In the genomic region with DNA sequence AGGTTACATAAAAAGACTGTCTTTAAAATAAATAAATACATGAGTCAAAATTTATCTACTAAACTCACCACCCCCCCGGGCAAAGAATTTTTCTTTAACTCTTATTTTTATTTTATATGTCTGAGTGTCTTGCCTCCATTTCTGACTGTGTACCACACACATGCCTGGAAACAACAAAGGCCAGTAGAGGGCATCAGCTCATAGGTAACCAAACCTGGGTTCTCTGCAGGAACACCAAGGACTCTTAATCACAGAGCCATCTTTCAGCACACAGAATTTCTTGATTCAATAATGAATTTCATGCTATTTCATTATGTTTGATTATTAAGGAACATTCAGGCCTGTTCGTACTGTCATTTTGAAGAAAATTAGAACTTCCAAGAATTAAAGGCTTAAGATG, we compare ENCODE assay signal across 8 mouse cellular contexts.
DNase-seq lines count a peak whose midpoint lies in the region; ATAC-seq and TF ChIP-seq lines count a peak whose summit lies in the region.

No protein-coding gene starts in this region.

- H3K27ac ChIP-seq in heart, postnatal 0 days (ENCODE audit: low read depth): no peak overlapping the region
- no peak overlapping the region for H3K27ac ChIP-seq in cortical plate, adult 2 months (ENCODE audit: insufficient read depth, low read length)
- no peak overlapping the region for H3K27ac ChIP-seq in liver, postnatal 0 days (ENCODE audit: low read depth)

- no peak for ATAC-seq in heart, postnatal 0 days (ENCODE audit: insufficient read depth, low read depth)
- ATAC-seq in liver, postnatal 0 days: no peak

- no peak for TF ChIP-seq EP300 in heart, postnatal 0 days (IDR thresholded peaks at IDR 0.05; ENCODE audit: low read depth)
- TF ChIP-seq EP300 in liver, postnatal 0 days (IDR thresholded peaks at IDR 0.05; ENCODE audit: low read depth): no peak

- no peaks in the 10 kb centered on the region for H3K4me1 ChIP-seq in heart, postnatal 0 days (ENCODE audit: control insufficient read depth, insufficient read depth)
- no peaks in the 10 kb centered on the region for H3K4me1 ChIP-seq in cortical plate, adult 2 months (ENCODE audit: control insufficient read depth, insufficient read depth, low read length)
- H3K4me1 ChIP-seq in liver, postnatal 0 days (ENCODE audit: insufficient read depth): no peaks in the 10 kb centered on the region

- peak; percentile 36 for DNase-seq in heart, postnatal 0 days (ENCODE audit: low spot score)
- DNase-seq in heart, postnatal 25 days (ENCODE audit: low spot score): no peak
- DNase-seq in 416B (ENCODE audit: low read depth) (peak; percentile 68), NIH3T3 (ENCODE audit: low read depth) (peak; percentile 60)
- no peak for DNase-seq in liver, postnatal 0 days
- DNase-seq in ovary, postnatal 14 days (ENCODE audit: low spot score): no peak
- DNase-seq in yolk sac, embryonic 10.5 days (ENCODE audit: low spot score): no peak

- intact Hi-C loops in heart, postnatal 25 days (cut with DNase I): loop anchor here (2.0 to 5.0 kb wide), 2 partner anchors 101 to 178 kb away; a partner anchor contains a TSS

- H3K27me3 ChIP-seq in heart, postnatal 0 days (ENCODE audit: control insufficient read depth, insufficient read depth, low read length): no peaks in the 10 kb centered on the region
- H3K27me3 ChIP-seq in liver, postnatal 0 days (ENCODE audit: insufficient read depth, low read length): no peaks in the 10 kb centered on the region

- H3K9ac ChIP-seq in heart, postnatal 0 days (replicated peaks; ENCODE audit: low read depth, low read length): no peak overlapping the region
- no peak overlapping the region for H3K9ac ChIP-seq in liver, postnatal 0 days (replicated peaks)

- no peak for TF ChIP-seq POLR2A in cortical plate, adult 2 months (IDR thresholded peaks at IDR 0.05; ENCODE audit: extremely low read depth, insufficient read depth, low read length)

- no peaks in the 10 kb centered on the region for H3K9me3 ChIP-seq in heart, postnatal 0 days (replicated peaks; ENCODE audit: control insufficient read depth, low read length)
- no peaks in the 10 kb centered on the region for H3K9me3 ChIP-seq in liver, postnatal 0 days (ENCODE audit: low read length)

- peak; percentile 62 for TF ChIP-seq CTCF in heart, postnatal 0 days (IDR thresholded peaks at IDR 0.05; ENCODE audit: low read depth)
- peak; percentile 42; the same call in 1 of the 2 replicates for TF ChIP-seq CTCF in cortical plate, adult 2 months (IDR thresholded peaks at IDR 0.05; ENCODE audit: extremely low read depth, insufficient read depth, low read length)
- peak; percentile 63 for TF ChIP-seq CTCF in liver, postnatal 0 days (IDR thresholded peaks at IDR 0.05; ENCODE audit: low read depth)

- H3K4me2 ChIP-seq in heart, postnatal 0 days (ENCODE audit: low read depth, low read length): no peak overlapping the region
- H3K4me2 ChIP-seq in liver, postnatal 0 days (ENCODE audit: low read depth, low read length): no peak overlapping the region

- peaks cover 70% of the 10 kb centered on the region for H3K36me3 ChIP-seq in heart, postnatal 0 days (replicated peaks; ENCODE audit: control insufficient read depth, insufficient read depth, low read length)
- H3K36me3 ChIP-seq in liver, postnatal 0 days (replicated peaks; ENCODE audit: insufficient read depth, low read length): peaks cover 53% of the 10 kb centered on the region

- no peak overlapping the region for H3K4me3 ChIP-seq in heart, postnatal 0 days (ENCODE audit: low read depth, low read length)
- H3K4me3 ChIP-seq in cortical plate, adult 2 months (ENCODE audit: insufficient read depth, low read length): no peak overlapping the region
- no peak overlapping the region for H3K4me3 ChIP-seq in liver, postnatal 0 days (ENCODE audit: low read depth, low read length)

- WGBS in heart, postnatal 0 days: 79% methylated on average over 2 of the region's 2 CpGs
- WGBS in liver, postnatal 0 days (ENCODE audit: insufficient replicate concordance): 83% methylated on average over 2 of the region's 2 CpGs

Comparison
In these comparisons a context has a peak if more than half of its experiments do, and no peak if none do; other contexts are left out.
1. DNase-seq: peak in heart, postnatal 0 days (single experiment), 416B (single experiment) and NIH3T3 (single experiment); none in heart, postnatal 25 days (single experiment), liver, postnatal 0 days (single experiment), ovary, postnatal 14 days (single experiment) and yolk sac, embryonic 10.5 days (single experiment).
2. Peak in every context shown above with its lines, with median percentiles within 50 percentile points of each other: CTCF ChIP-seq.